Mouse (Mus musculus): ENCODE data around the gene Irak2.

DNA sequence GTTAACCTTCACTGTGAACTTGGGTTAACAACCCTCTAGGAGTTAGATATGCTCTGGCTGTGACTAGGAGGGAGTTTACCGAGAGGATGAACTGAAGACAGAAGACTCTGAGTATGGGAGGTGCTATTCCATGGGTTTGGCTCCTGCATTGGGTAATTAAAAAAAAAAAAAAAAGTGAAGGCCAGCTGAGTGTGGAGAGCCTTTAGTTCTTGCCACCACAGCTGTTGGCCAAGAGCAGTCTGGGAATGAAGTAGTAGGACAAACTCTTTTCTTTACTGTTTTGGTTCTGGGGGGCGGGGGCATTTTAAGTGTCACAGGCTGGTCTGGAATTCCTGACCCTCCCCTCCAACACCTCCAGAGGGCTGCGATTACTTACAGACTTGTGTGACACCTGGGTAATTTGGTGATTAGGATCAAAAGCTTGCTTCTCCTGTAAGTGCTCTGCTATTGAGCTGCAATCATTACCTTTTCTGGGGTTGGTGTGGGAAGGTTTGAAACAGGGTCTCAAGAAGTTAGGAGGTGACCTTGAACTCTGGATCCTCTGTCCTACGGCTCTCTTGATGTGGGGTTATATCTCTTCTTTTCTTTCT is 57.6 kb downstream of the Irak2 start:
- no peak for TF ChIP-seq CTCF (IDR thresholded peaks at IDR 0.05; ENCODE audit: low read depth)
- TF ChIP-seq EP300 (IDR thresholded peaks at IDR 0.05; ENCODE audit: low read depth) = no peak
